Comparison of ENCODE assay signal across 15 mouse cellular contexts in the genomic region with DNA sequence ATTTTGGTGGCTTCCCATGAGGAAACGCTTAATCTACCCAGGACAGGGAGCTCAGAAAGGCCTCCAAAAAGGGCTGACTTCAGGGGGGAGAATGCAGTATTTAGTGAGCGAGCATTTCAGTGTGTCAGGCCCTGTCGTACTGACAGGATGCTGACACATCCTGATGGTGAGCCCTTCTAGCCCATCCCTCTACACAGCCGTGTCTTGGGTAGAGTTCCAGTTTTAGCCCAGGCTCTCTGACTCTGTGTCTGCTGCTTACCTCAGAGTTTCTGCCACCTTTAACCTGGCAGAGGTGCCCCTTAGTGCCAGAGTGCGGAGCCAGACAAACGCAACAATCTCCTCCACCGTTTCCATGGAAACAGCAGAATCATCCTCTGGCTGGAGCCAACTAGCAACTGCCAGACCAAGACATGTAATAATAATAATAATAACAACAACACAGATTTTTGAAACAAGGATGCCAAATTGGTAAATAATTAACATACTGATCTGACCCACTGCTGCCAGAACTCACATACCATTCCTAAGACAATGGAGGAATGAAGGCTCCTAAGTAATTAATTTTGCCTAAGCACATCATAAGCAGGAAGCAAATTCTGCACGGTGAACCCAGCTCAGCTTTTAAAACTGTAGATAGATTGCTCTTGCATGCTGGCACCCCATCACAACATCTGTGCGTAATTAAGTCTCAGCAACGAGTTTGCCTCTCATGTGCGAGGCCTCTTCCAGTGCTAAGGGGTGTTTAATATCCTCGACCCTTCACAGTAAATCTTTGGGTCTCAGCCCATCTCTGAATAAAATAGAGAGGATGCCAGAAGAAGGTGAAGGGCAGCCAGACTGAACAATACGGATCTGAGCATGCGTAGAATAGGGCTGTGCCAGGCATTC.
DNase-seq lines count a peak whose midpoint lies in the region; ATAC-seq and TF ChIP-seq lines count a peak whose summit lies in the region.
"Had no signal": no experiment of that assay in that cellular context is flagged by ENCODE, and none has a peak within 500 bp of the region (broad histone marks: within the 10 kb centered on the region; RNA-seq: fewer than 3 reads in every experiment).

No protein-coding gene starts in this region.

- no peak overlapping the region for H3K4me3 ChIP-seq in forebrain, embryonic 13.5 days
- H3K4me3 ChIP-seq in forebrain, embryonic 10.5 days: no peak overlapping the region
- H3K4me3 ChIP-seq in midbrain, embryonic 14.5 days (replicated peaks; ENCODE audit: low read depth, low read length): no peak overlapping the region
- no peak overlapping the region for H3K4me3 ChIP-seq in midbrain, embryonic 10.5 days
- H3K4me3 ChIP-seq in hindbrain, embryonic 16.5 days (ENCODE audit: low read length): no peak overlapping the region
- no peak overlapping the region for H3K4me3 ChIP-seq in olfactory bulb, adult 2 months (ENCODE audit: insufficient read depth, low read depth, low read length)
- H3K4me3 ChIP-seq: erythroblast, embryonic 14.5 days had no signal

- peak overlapping the region; percentile 42 for H3K27ac ChIP-seq in forebrain, embryonic 13.5 days
- no peak overlapping the region for H3K27ac ChIP-seq in forebrain, embryonic 10.5 days
- H3K27ac ChIP-seq in midbrain, embryonic 14.5 days (replicated peaks; ENCODE audit: low read depth, low read length): no peak overlapping the region; the same call in 1 of the 2 replicates
- H3K27ac ChIP-seq in midbrain, embryonic 10.5 days (replicated peaks): no peak overlapping the region
- peak overlapping the region; percentile 19; the same call in 1 of the 2 replicates for H3K27ac ChIP-seq in hindbrain, embryonic 16.5 days (ENCODE audit: low read depth, low read length)
- 0 out of 2 replicates have a peak overlapping the region, but pooled peaks have one; percentile 12 for H3K27ac ChIP-seq in olfactory bulb, adult 2 months (ENCODE audit: insufficient read depth, low read depth, low read length)

- 65% methylated on average over 14 of the region's 14 CpGs for WGBS in forebrain, embryonic 13.5 days
- 84% methylated on average over 14 of the region's 14 CpGs for WGBS in forebrain, embryonic 10.5 days
- WGBS in midbrain, embryonic 14.5 days: 74% methylated on average over 14 of the region's 14 CpGs
- 85% methylated on average over 14 of the region's 14 CpGs for WGBS in midbrain, embryonic 10.5 days
- 53% methylated on average over 14 of the region's 14 CpGs for WGBS in hindbrain, embryonic 16.5 days
- 46% methylated on average over 14 of the region's 14 CpGs for WGBS in olfactory bulb, adult 2 months

- no peak overlapping the region for H3K9ac ChIP-seq in forebrain, embryonic 13.5 days
- H3K9ac ChIP-seq in midbrain, embryonic 14.5 days (replicated peaks; ENCODE audit: low read length): no peak overlapping the region
- no peak overlapping the region for H3K9ac ChIP-seq in hindbrain, embryonic 16.5 days (ENCODE audit: low read depth, low read length)

- H3K27me3 ChIP-seq in forebrain, embryonic 13.5 days: no peaks in the 10 kb centered on the region
- no peaks in the 10 kb centered on the region for H3K27me3 ChIP-seq in forebrain, embryonic 10.5 days (ENCODE audit: poor library complexity, severe bottlenecking)
- H3K27me3 ChIP-seq in midbrain, embryonic 14.5 days (ENCODE audit: control insufficient read depth, insufficient read depth, low read length): no peaks in the 10 kb centered on the region
- H3K27me3 ChIP-seq in midbrain, embryonic 10.5 days (ENCODE audit: low read depth, poor library complexity, severe bottlenecking): no peaks in the 10 kb centered on the region
- H3K27me3 ChIP-seq in hindbrain, embryonic 16.5 days (replicated peaks; ENCODE audit: control insufficient read depth, insufficient read depth, low read length): no peaks in the 10 kb centered on the region

- 0 out of 2 replicates have a peak, but pooled peaks cover 8% of the 10 kb centered on the region for H3K36me3 ChIP-seq in forebrain, embryonic 13.5 days (ENCODE audit: poor library complexity, severe bottlenecking)
- H3K36me3 ChIP-seq in forebrain, embryonic 10.5 days (replicated peaks): no peaks in the 10 kb centered on the region; the same call in 1 of the 2 replicates
- H3K36me3 ChIP-seq in midbrain, embryonic 14.5 days (ENCODE audit: control insufficient read depth, insufficient read depth, low read length): peaks cover 5% of the 10 kb centered on the region; the same call in 1 of the 2 replicates
- no peaks in the 10 kb centered on the region for H3K36me3 ChIP-seq in midbrain, embryonic 10.5 days
- H3K36me3 ChIP-seq in hindbrain, embryonic 16.5 days (ENCODE audit: control insufficient read depth, insufficient read depth, low read length): no peaks in the 10 kb centered on the region

- H3K4me1 ChIP-seq in forebrain, embryonic 13.5 days: peaks cover 16% of the 10 kb centered on the region
- peaks cover under 1% of the 10 kb centered on the region; the same call in 1 of the 2 replicates for H3K4me1 ChIP-seq in forebrain, embryonic 10.5 days
- no peaks in the 10 kb centered on the region for H3K4me1 ChIP-seq in midbrain, embryonic 14.5 days (ENCODE audit: control insufficient read depth, insufficient read depth, low read length)
- no peaks in the 10 kb centered on the region for H3K4me1 ChIP-seq in midbrain, embryonic 10.5 days
- peaks cover 11% of the 10 kb centered on the region for H3K4me1 ChIP-seq in hindbrain, embryonic 16.5 days (ENCODE audit: control insufficient read depth, insufficient read depth, low read depth, low read length)
- peaks cover 8% of the 10 kb centered on the region for H3K4me1 ChIP-seq in olfactory bulb, adult 2 months (ENCODE audit: control insufficient read depth, insufficient read depth, low read length)

- no peaks in the 10 kb centered on the region for H3K9me3 ChIP-seq in forebrain, embryonic 13.5 days (replicated peaks)
- H3K9me3 ChIP-seq in forebrain, embryonic 10.5 days: no peaks in the 10 kb centered on the region
- H3K9me3 ChIP-seq in midbrain, embryonic 14.5 days (ENCODE audit: control insufficient read depth, low read length): no peaks in the 10 kb centered on the region
- H3K9me3 ChIP-seq in midbrain, embryonic 10.5 days (replicated peaks): no peaks in the 10 kb centered on the region
- H3K9me3 ChIP-seq in hindbrain, embryonic 16.5 days (ENCODE audit: control insufficient read depth, low read length): no peaks in the 10 kb centered on the region

- DNase-seq in forebrain, embryonic 10.5 days (ENCODE audit: extremely low spot score, low spot score): no peak
- DNase-seq in midbrain, embryonic 14.5 days: peak; percentile 72
- no peak for DNase-seq in midbrain, embryonic 10.5 days (ENCODE audit: low spot score)
- DNase-seq in heart, postnatal 25 days (ENCODE audit: low spot score): no peak
- DNase-seq in frontal cortex, adult 2 months (ENCODE audit: extremely low spot score in 1 of 2, low spot score in 1 of 2): no peak
- DNase-seq: adrenal gland, adult 8-10 months; gastrocnemius, postnatal 10 days; heart, postnatal 36 days; kidney, adult 2 months; thymus, postnatal 36 days had no signal

- ATAC-seq in forebrain, embryonic 13.5 days: peak; percentile 55
- ATAC-seq in midbrain, embryonic 14.5 days (ENCODE audit: low FRiP score, low TSS enrichment): no peak; the same call in 1 of the 2 replicates
- peak; percentile 64 for ATAC-seq in hindbrain, embryonic 16.5 days

- no peak for TF ChIP-seq POLR2A in olfactory bulb, adult 2 months (IDR thresholded peaks at IDR 0.05; ENCODE audit: insufficient read depth, low read depth, low read length)

- TF ChIP-seq CTCF in olfactory bulb, adult 2 months (IDR thresholded peaks at IDR 0.05; ENCODE audit: insufficient read depth, low read depth, low read length): no peak

- H3K4me2 ChIP-seq in forebrain, embryonic 13.5 days: no peak overlapping the region
- H3K4me2 ChIP-seq in midbrain, embryonic 14.5 days (ENCODE audit: low read length): no peak overlapping the region
- H3K4me2 ChIP-seq in hindbrain, embryonic 16.5 days (ENCODE audit: low read length): no peak overlapping the region
- H3K4me2 ChIP-seq: liver, embryonic 11.5 days had no signal

- intact Hi-C loops in heart, postnatal 25 days (cut with DNase I): no loop called here

Comparison
In these comparisons a context has a peak if more than half of its experiments do, and no peak if none do; other contexts are left out.
1. H3K27ac ChIP-seq: peak in forebrain, embryonic 13.5 days (single experiment), hindbrain, embryonic 16.5 days (single experiment) and olfactory bulb, adult 2 months (single experiment); none in forebrain, embryonic 10.5 days (single experiment), midbrain, embryonic 14.5 days (single experiment) and midbrain, embryonic 10.5 days (single experiment).